Mouse (Mus musculus) heart, adult 2 months (tissue): ENCODE data around the gene Spef1. TPM values are rescaled to one million over a fixed set of nuclear protein-coding genes. Genes with fewer than 3 reads are reported as not detected.

ENCODE experiments used
- DNase-seq, 2 experiments: peaks; one replicate each; pipeline ENCODE4 v3.0.0; 2021
- H3K27ac ChIP-seq: fragments of 200-600 bp; 2 replicates; pipeline ENCODE4 v1.8.1; 2022
- H3K27me3 ChIP-seq: fragments of 200-500 bp; 2 replicates; pipeline ENCODE4 v1.6.1; 2012; ENCODE audit warnings: mild to moderate bottlenecking, low read length, inconsistent platforms, mixed read lengths; ENCODE audit not compliant: control insufficient read depth, insufficient read depth
- H3K36me3 ChIP-seq: fragments of 200-500 bp; 2 replicates; pipeline ENCODE4 v1.6.1; 2012; ENCODE audit warnings: low read length, inconsistent platforms; ENCODE audit not compliant: control insufficient read depth, insufficient read depth
- H3K4me1 ChIP-seq: fragments of 200-500 bp; 2 replicates; pipeline ENCODE4 v1.6.1; 2011; ENCODE audit warnings: low read length; ENCODE audit not compliant: control insufficient read depth, insufficient read depth
- H3K4me3 ChIP-seq: fragments of 200-600 bp; 2 replicates; pipeline ENCODE4 v1.8.1; 2022
- H3K79me2 ChIP-seq: fragments of 200-500 bp; replicated peaks from 2 replicates; pipeline ENCODE4 v1.6.1; 2012; ENCODE audit warnings: mild to moderate bottlenecking, inconsistent platforms, low read length, moderate library complexity, mixed read lengths; ENCODE audit not compliant: control insufficient read depth, insufficient read depth
- H3K9ac ChIP-seq: fragments of 200-500 bp; 2 replicates; pipeline ENCODE4 v1.6.1; 2012; ENCODE audit warnings: low read depth, mild to moderate bottlenecking, control low read depth, inconsistent platforms, low read length, mixed read lengths
- CTCF ChIP-seq: fragments of 200-600 bp; IDR thresholded peaks from 2 replicates; pipeline ENCODE4 v1.8.1; 2022; ENCODE audit warnings: antibody characterized with exemption, mild to moderate bottlenecking, moderate library complexity
- EP300 ChIP-seq: fragments of 200-500 bp; IDR thresholded peaks from 2 replicates; pipeline ENCODE4 v1.6.1; 2011; ENCODE audit warnings: low read depth, low read length, control low read depth; ENCODE audit not compliant: insufficient read depth
- POLR2A ChIP-seq: fragments of 200-500 bp; IDR thresholded peaks from 2 replicates; pipeline ENCODE4 v1.6.1; 2011; ENCODE audit warnings: mild to moderate bottlenecking, low read depth, low read length, control low read depth; ENCODE audit not compliant: insufficient read depth
- WGBS: fragments of 180-500 bp; shearing (Covaris S2); methylation state at CpG from one replicate; pipeline ENCODE4 v1.1.7; 2018; 5-methylcytosine and 5-hydroxymethylcytosine counted together
- intact Hi-C: fragments of 180-260 bp; cut with DNase I; formaldehyde crosslinking; loops from one replicate; pipeline ENCODE4 v1.15.1; 2025
- polyA plus RNA-seq: library from polyadenylated mRNA; depleted of rRNA; stranded (reverse); fragments of >200 nt; gene quantifications from 2 replicates; pipeline ENCODE4 v1.2.3, GENCODE M21; 2012
- total RNA-seq, 2 experiments: library from RNA; stranded (reverse); gene quantifications; 2 replicates each; pipeline ENCODE4 v1.2.3; 2021

The Spef1 gene
- total and polyA plus RNA-seq, 3 experiments, result 3.3 to 5.2 (median 4.4) TPM

GRCm38 (mm10) chr2:131171401-131172104 is 15.5 kb downstream of the Spef1 start:
- peak overlapping the region; percentile 38; the same call in 1 of the 2 replicates for H3K4me3 ChIP-seq
- H3K79me2 ChIP-seq, result no peaks in the 10 kb centered on the region
- TF ChIP-seq EP300 (no peak), CTCF (peak; percentile 60), POLR2A (no peak)
- H3K27ac ChIP-seq, result no peak overlapping the region
- intact Hi-C loops, result loop anchor here (1.0 to 10.0 kb wide), 2 partner anchors 11 to 337 kb away; partner anchors contain the start of gene 1700037H04Rik
- WGBS, result 52% methylated on average over 43 of the region's 43 CpGs
- no peaks in the 10 kb centered on the region for H3K27me3 ChIP-seq
- peak; percentile 78 to 79 for DNase-seq
- no peaks in the 10 kb centered on the region for H3K36me3 ChIP-seq
- no peak overlapping the region for H3K9ac ChIP-seq
- peaks cover 3% of the 10 kb centered on the region; the same call in 1 of the 2 replicates for H3K4me1 ChIP-seq

GRCm38 (mm10) chr2:131170936-131171335 is 16.1 kb downstream of the Spef1 start:
- intact Hi-C loops, result loop anchor here (1.0 to 10.0 kb wide), 2 partner anchors 11 to 336 kb away; partner anchors contain the start of gene 1700037H04Rik
- Histone ChIP-seq H3K4me3 (peak overlapping the region; percentile 38; the same call in 1 of the 2 replicates), H3K4me1 (peaks cover 3% of the 10 kb centered on the region; the same call in 1 of the 2 replicates), H3K79me2 (no peaks in the 10 kb centered on the region), H3K27ac (no peak overlapping the region), H3K36me3 (no peaks in the 10 kb centered on the region), H3K27me3 (no peaks in the 10 kb centered on the region), H3K9ac (no peak overlapping the region)
- TF ChIP-seq EP300 (no peak), POLR2A (no peak), CTCF (no peak)
- WGBS, result 57% methylated on average over 9 of the region's 9 CpGs
- DNase-seq, result no peak

GRCm38 (mm10) chr2:131168914-131169313 is 18.2 kb downstream of the Spef1 start:
- H3K79me2 ChIP-seq, result no peaks in the 10 kb centered on the region
- no peak overlapping the region for H3K27ac ChIP-seq
- H3K4me3 ChIP-seq, result no peak overlapping the region
- no peaks in the 10 kb centered on the region for H3K36me3 ChIP-seq
- TF ChIP-seq CTCF (no peak), POLR2A (no peak), EP300 (no peak)
- intact Hi-C loops, result no loop called here
- WGBS, result 83% methylated on average over 1 of the region's 1 CpGs
- H3K4me1 ChIP-seq, result no peaks in the 10 kb centered on the region
- DNase-seq, result no peak
- no peak overlapping the region for H3K9ac ChIP-seq
- H3K27me3 ChIP-seq, result no peaks in the 10 kb centered on the region

GRCm38 (mm10) chr2:131167984-131168383 is 19.1 kb downstream of the Spef1 start:
- WGBS, result 56% methylated on average over 6 of the region's 6 CpGs
- no peaks in the 10 kb centered on the region for H3K27me3 ChIP-seq
- no peaks in the 10 kb centered on the region for H3K79me2 ChIP-seq
- no peak overlapping the region for H3K9ac ChIP-seq
- H3K36me3 ChIP-seq, result no peaks in the 10 kb centered on the region
- H3K27ac ChIP-seq, result no peak overlapping the region
- no peak for TF ChIP-seq POLR2A
- TF ChIP-seq EP300, result no peak
- no peak for TF ChIP-seq CTCF
- DNase-seq, result no peak
- no peak overlapping the region for H3K4me3 ChIP-seq
- H3K4me1 ChIP-seq, result no peaks in the 10 kb centered on the region
- intact Hi-C loops, result no loop called here

GRCm38 (mm10) chr2:131166172-131166571 is 20.9 kb downstream of the Spef1 start:
- Histone ChIP-seq H3K9ac (no peak overlapping the region), H3K4me3 (no peak overlapping the region), H3K27me3 (no peaks in the 10 kb centered on the region), H3K36me3 (no peaks in the 10 kb centered on the region), H3K79me2 (no peaks in the 10 kb centered on the region), H3K4me1 (no peaks in the 10 kb centered on the region), H3K27ac (no peak overlapping the region)
- WGBS, result 90% methylated on average over 2 of the region's 2 CpGs
- DNase-seq, result no peak
- TF ChIP-seq CTCF (no peak), EP300 (no peak), POLR2A (no peak)
- intact Hi-C loops, result no loop called here

GRCm38 (mm10) chr2:131163924-131164323 is 23.2 kb downstream of the Spef1 start:
- no peak for TF ChIP-seq EP300
- TF ChIP-seq CTCF, result no peak
- no peak for TF ChIP-seq POLR2A
- Histone ChIP-seq H3K36me3 (no peaks in the 10 kb centered on the region), H3K27ac (no peak overlapping the region), H3K27me3 (no peaks in the 10 kb centered on the region), H3K4me3 (no peak overlapping the region), H3K9ac (no peak overlapping the region), H3K4me1 (no peaks in the 10 kb centered on the region; the same call in 1 of the 2 replicates), H3K79me2 (no peaks in the 10 kb centered on the region)
- DNase-seq, result no peak
- intact Hi-C loops, result loop anchor here (5.0 kb wide), 2 partner anchors 88 to 202 kb away; no protein-coding TSS in a partner anchor
- WGBS, result 76% methylated on average over 7 of the region's 7 CpGs
